9 mouse cellular contexts compared by ENCODE assay signal in genomic region chr3:52634353-52634752, GRCm38 (mm10).
A peak's percentile ranks its signal among the peaks of the same experiment; 100 is the strongest.
DNase-seq lines count a peak whose midpoint lies in the region; ATAC-seq and TF ChIP-seq lines count a peak whose summit lies in the region.
"Had no signal": no experiment of that assay in that cellular context is flagged by ENCODE, and none has a peak within 500 bp of the region (broad histone marks: within the 10 kb centered on the region; RNA-seq: fewer than 3 reads in every experiment).

No protein-coding gene starts in this region.

- no peak for TF ChIP-seq EP300 in liver, postnatal 0 days (IDR thresholded peaks at IDR 0.05; ENCODE audit: low read depth)

- H3K9ac ChIP-seq in embryonic facial prominence, embryonic 14.5 days (ENCODE audit: low read depth, low read length) = no peak overlapping the region
- no peak overlapping the region for H3K9ac ChIP-seq in liver, postnatal 0 days (replicated peaks)
- H3K9ac ChIP-seq: midbrain, embryonic 13.5 days had no signal

- no peak overlapping the region for H3K4me2 ChIP-seq in embryonic facial prominence, embryonic 14.5 days (ENCODE audit: low read depth, low read length)
- peak overlapping the region; percentile 4; the same call in 1 of the 2 replicates for H3K4me2 ChIP-seq in liver, postnatal 0 days (ENCODE audit: low read depth, low read length)
- H3K4me2 ChIP-seq: midbrain, embryonic 13.5 days had no signal

- peak; percentile 28 for DNase-seq in heart, adult 8-10 months (ENCODE audit: low spot score)
- no peak for DNase-seq in heart, postnatal 36 days
- peak; percentile 70 for DNase-seq in embryonic facial prominence, embryonic 14.5 days (ENCODE audit: low spot score)
- DNase-seq in liver, postnatal 0 days = peak; percentile 47
- peak; percentile 88 to 91 for DNase-seq in spleen, postnatal 36 days (ENCODE audit: low spot score in 2 of 2)
- no peak for DNase-seq in left cerebral cortex, adult 18-20 months (ENCODE audit: low spot score in 2 of 2)
- DNase-seq in gastrocnemius, postnatal 36 days = no peak
- DNase-seq in adrenal gland, adult 18-20 months (ENCODE audit: low spot score in 2 of 2) = no peak

- no peak overlapping the region for H3K27ac ChIP-seq in embryonic facial prominence, embryonic 14.5 days (replicated peaks; ENCODE audit: low read depth, low read length)
- H3K27ac ChIP-seq in liver, postnatal 0 days (ENCODE audit: low read depth) = 0 out of 2 replicates have a peak overlapping the region, but pooled peaks have one; percentile 29
- H3K27ac ChIP-seq: midbrain, embryonic 13.5 days had no signal

- H3K9me3 ChIP-seq in embryonic facial prominence, embryonic 14.5 days (ENCODE audit: control insufficient read depth, low read length) = no peaks in the 10 kb centered on the region
- H3K9me3 ChIP-seq in liver, postnatal 0 days (ENCODE audit: low read length) = no peaks in the 10 kb centered on the region
- H3K9me3 ChIP-seq: midbrain, embryonic 13.5 days had no signal

- H3K36me3 ChIP-seq in embryonic facial prominence, embryonic 14.5 days (ENCODE audit: control insufficient read depth, insufficient read depth, low read length) = no peaks in the 10 kb centered on the region
- no peaks in the 10 kb centered on the region for H3K36me3 ChIP-seq in liver, postnatal 0 days (replicated peaks; ENCODE audit: insufficient read depth, low read length)
- H3K36me3 ChIP-seq: midbrain, embryonic 13.5 days had no signal

- no peak for ATAC-seq in embryonic facial prominence, embryonic 14.5 days (ENCODE audit: low read depth)
- ATAC-seq in liver, postnatal 0 days = peak; percentile 66; the same call in 1 of the 2 replicates
- ATAC-seq: midbrain, embryonic 13.5 days had no signal

- H3K4me1 ChIP-seq in embryonic facial prominence, embryonic 14.5 days (ENCODE audit: control insufficient read depth, insufficient read depth, low read length) = no peaks in the 10 kb centered on the region
- H3K4me1 ChIP-seq in liver, postnatal 0 days (ENCODE audit: insufficient read depth) = peaks cover 6% of the 10 kb centered on the region
- H3K4me1 ChIP-seq: midbrain, embryonic 13.5 days had no signal

- intact Hi-C loops in heart, postnatal 36 days (cut with DNase I) = loop anchor here (5.0 kb wide), 1 partner anchor 123 kb away; no protein-coding TSS in a partner anchor
- intact Hi-C loops in gastrocnemius, postnatal 36 days (cut with DNase I) = no loop called here

- H3K27me3 ChIP-seq in embryonic facial prominence, embryonic 14.5 days (replicated peaks; ENCODE audit: control insufficient read depth, insufficient read depth, low read length) = no peaks in the 10 kb centered on the region
- no peaks in the 10 kb centered on the region for H3K27me3 ChIP-seq in liver, postnatal 0 days (ENCODE audit: insufficient read depth, low read length)
- H3K27me3 ChIP-seq: midbrain, embryonic 13.5 days had no signal

- no peak for TF ChIP-seq CTCF in liver, postnatal 0 days (IDR thresholded peaks at IDR 0.05; ENCODE audit: low read depth)

- no peak overlapping the region for H3K4me3 ChIP-seq in embryonic facial prominence, embryonic 14.5 days (ENCODE audit: low read depth, low read length)
- H3K4me3 ChIP-seq in liver, postnatal 0 days (ENCODE audit: low read depth, low read length) = no peak overlapping the region
- H3K4me3 ChIP-seq: midbrain, embryonic 13.5 days had no signal

- WGBS in embryonic facial prominence, embryonic 14.5 days = 39% methylated on average over 6 of the region's 6 CpGs
- WGBS in liver, postnatal 0 days (ENCODE audit: insufficient replicate concordance) = 21% methylated on average over 6 of the region's 6 CpGs

Comparison
In these comparisons a context has a peak if more than half of its experiments do, and no peak if none do; other contexts are left out.
1. DNase-seq: peak in heart, adult 8-10 months (single experiment), embryonic facial prominence, embryonic 14.5 days (single experiment), liver, postnatal 0 days (single experiment) and spleen, postnatal 36 days (2 of 2); none in heart, postnatal 36 days (0 of 2), left cerebral cortex, adult 18-20 months (0 of 2), gastrocnemius, postnatal 36 days (0 of 2) and adrenal gland, adult 18-20 months (0 of 2).